Mouse (Mus musculus): ENCODE measurements around the gene Taf11. TPM values are rescaled to one million over a fixed set of nuclear protein-coding genes. Genes with fewer than 3 reads are reported as not detected.

The Taf11 gene
- polyA plus RNA-seq, 3 experiments from 2014 or later: 39.7 to 54.3 (median 42.1) TPM

Other genes with a start within 250 kb of the Taf11 start
- gene Spdef, start 180.9 kb downstream of the Taf11 start, polyA plus RNA-seq (2017; shearing (Covaris generic)): not detected
- gene D17Wsu92e, start 89.2 kb downstream of the Taf11 start, polyA plus RNA-seq (2017; shearing (Covaris generic)): 10 to 100 TPM; 12.0 to 15.9 (median 14.3) TPM
- gene Snrpc, start 71.7 kb downstream of the Taf11 start, polyA plus RNA-seq (2017; shearing (Covaris generic)): 100 to 1,000 TPM in 1 of 3 experiments, 10 to 100 TPM in 2; 83.3 to 136 (median 92.9) TPM
- gene Uhrf1bp1, start 53.4 kb downstream of the Taf11 start, polyA plus RNA-seq (2017; shearing (Covaris generic)): 1 to 10 TPM in 1 of 3 experiments, under 1 TPM in 2; 0.77 to 1.2 (median 0.86) TPM
- 1 to 10 TPM; 1.9 to 5.0 (median 3.8) TPM for gene Anks1, start 538 bp downstream of the Taf11 start, polyA plus RNA-seq (2017; shearing (Covaris generic))
- 1 to 10 TPM; 1.8 to 1.9 (median 1.8) TPM for gene Tcp11, start 170.8 kb upstream of the Taf11 start, polyA plus RNA-seq (2017; shearing (Covaris generic))
- gene Scube3, start 232.3 kb upstream of the Taf11 start, polyA plus RNA-seq (2017; shearing (Covaris generic)): not detected

Data from inflammation-experienced regulatory T-cells, adult 6 months (primary cell).